Mouse (Mus musculus) layer of hippocampus, adult 9-11 months (tissue): ENCODE measurements around the gene Vrk1.

Experiments
- DNase-seq: peaks from one replicate; pipeline ENCODE4 v3.0.0; 2022

Vrk1 gene

DNA sequence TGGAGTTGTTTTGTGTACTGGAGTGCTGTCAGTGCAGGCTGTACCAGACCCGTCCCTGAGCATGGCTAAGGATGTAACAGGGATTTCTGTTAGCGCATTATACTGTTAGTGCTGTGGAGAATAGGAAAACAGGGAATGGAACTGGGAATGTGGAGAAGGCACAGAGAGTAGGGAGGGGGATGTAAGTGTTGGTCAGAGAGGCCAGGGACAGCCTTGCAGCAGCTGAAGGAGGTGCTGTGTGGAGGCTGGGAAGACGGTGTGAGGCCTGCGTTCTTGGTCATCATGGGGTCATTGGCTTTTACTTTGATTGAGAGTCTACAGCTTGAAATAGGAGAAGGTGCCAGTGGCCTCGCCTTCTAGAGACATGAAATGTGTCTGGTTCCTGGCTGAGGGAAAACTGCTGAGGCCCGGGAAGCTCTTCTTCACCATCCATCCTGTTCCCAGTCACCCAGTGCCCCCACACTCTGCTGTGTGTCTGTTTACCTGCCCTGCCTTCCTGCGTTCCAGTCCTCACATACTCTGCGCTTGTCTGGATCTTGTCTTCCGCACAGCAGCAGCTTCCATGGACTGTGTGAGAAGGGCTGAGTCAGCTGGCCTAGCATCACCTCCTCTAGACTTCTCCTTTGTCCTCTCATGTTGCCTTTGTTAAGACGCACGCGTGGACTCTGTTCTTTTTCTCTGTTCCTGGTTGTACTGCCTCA lies 50.0 kb downstream of the Vrk1 start:
- DNase-seq, result no peak

DNA sequence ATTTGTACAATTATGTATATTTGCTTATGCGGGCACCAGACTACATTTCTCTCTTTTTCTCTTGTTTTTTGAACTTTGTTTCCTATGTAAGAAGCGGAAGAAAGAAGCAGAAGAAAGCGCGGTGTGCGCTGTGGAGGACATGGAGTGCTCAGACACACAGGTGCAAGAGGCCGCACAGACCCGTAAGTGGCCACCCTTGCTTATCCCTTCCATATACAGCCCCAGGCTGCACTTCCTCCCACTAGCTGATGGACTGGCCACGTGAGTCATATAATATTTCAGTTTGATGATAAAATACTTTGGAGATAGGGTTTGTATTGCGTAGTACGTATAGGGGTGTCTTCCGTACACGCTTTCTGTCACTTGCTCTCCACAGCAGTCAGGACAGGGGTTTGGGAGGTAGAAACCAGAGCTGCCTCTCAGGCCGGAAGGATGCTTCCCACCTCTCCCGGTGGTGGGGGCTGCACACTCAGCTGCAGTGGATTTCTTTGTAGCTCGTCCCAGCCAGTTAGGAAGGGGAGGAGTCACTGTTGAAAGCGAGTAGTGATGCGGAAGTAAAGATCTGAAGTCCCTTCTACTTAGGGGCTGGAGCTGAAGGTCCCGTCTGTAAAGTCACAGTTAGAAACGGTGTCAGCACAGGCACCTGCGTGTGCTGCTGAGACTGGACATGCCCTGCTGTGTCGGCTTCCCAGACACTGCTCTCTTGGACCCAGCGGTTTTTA lies 60.6 kb downstream of the Vrk1 start:
- no peak for DNase-seq

DNA sequence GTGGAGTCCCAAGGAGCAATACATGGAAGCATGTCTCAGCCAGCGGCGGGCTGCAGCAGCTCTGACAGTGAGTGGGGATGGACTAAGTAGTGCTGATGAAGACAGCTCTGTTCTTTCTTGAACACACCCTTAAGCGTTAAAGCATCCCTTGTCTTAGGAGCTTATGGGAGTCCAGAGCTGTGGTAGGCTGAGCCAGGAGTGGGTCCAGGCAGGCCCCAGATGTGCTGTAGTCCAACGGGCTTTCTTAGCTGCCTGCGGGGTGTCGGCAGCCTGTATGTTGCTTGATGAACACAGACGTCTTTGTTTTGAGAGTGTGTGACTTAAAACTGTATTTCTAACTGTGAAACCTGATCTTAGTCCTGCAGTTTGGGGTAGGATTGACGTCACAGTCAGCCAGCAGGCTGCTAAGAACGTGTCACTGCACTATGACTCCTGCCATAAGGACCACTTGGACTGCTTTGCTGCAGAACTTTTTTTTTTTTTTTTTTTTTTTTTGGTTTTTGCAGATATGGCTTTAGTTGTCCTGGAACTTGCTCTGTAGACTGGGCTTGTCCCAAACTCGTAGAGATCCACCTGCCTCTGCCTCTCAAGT lies 61.6 kb downstream of the Vrk1 start:
- no peak for DNase-seq

DNA sequence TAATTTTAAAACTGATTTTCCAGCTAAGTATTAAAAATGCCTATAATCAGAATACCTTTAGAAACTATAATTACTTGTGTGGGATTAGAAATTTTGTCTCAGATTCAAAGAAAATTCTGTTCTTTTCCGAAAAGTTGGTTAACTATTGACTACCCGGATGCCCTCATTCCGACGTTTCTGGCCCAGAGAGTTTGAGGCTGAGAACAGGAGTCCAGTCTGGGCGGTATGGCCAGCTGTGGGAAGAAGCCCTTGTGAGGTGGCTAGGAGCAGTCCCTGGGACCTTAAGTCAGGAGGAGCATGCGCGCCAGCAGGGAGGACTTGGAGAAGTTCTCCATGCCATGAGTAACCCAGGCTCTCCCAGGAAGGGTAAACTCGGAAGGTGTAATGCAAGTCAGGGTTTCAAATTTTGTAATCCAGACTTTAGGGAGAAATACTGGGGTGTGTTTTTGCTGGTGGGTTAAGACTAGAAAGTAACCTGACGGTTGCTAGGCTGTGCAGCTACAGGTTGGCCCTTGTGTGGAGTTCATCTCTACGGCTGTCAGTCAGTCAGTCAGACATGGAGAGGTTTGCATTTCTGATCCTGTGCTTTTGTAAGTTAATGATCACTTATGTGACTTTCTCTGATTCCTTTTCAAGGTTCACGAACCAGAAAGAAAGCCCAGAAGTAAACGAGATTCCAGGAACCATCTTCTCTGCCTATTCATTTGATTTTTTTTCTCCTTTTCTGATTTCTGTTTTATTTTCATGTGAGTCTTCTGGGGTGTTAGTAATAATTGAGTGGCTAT lies 64.5 kb downstream of the Vrk1 start:
- DNase-seq, result no peak

DNA sequence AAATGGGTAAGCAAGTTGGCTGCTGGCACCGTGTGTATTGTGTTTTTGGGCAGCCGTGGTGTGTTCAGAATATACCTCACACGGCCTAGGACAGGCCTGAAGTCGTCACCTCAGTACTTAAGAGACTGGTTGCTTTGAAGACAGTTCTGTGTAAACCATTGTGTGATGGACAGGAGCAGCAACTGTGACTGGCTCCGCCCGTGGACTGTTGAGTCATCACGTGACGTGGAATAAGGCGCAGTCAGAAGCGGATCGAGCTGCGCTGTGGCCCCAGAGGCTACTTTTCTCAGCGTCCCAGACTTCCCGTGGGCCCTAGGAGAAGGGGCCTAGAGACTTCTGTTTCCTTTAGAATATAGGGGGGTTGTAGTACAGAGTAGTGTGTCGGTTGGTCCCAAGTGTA lies 66.1 kb downstream of the Vrk1 start:
- no peak for DNase-seq

DNA sequence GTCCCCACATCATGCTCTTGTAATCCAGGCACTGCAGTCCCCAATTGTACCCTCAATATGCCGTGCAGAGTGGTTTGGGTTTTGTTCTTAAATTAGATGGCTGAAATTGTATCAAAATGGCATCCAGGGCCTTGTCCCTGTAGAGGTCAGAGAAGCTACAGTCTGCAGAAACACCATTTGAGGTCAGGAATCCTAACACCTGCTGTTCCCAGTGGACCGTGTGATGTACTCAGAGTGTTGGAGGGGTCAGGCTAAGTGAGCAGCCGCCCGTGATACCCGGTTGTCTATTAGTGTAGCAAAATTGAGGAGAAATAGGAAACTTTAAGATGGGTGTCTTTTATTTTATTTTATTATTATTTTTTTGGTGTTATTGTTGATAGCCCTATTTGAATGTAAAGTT lies 70.5 kb downstream of the Vrk1 start:
- no peak for DNase-seq

DNA sequence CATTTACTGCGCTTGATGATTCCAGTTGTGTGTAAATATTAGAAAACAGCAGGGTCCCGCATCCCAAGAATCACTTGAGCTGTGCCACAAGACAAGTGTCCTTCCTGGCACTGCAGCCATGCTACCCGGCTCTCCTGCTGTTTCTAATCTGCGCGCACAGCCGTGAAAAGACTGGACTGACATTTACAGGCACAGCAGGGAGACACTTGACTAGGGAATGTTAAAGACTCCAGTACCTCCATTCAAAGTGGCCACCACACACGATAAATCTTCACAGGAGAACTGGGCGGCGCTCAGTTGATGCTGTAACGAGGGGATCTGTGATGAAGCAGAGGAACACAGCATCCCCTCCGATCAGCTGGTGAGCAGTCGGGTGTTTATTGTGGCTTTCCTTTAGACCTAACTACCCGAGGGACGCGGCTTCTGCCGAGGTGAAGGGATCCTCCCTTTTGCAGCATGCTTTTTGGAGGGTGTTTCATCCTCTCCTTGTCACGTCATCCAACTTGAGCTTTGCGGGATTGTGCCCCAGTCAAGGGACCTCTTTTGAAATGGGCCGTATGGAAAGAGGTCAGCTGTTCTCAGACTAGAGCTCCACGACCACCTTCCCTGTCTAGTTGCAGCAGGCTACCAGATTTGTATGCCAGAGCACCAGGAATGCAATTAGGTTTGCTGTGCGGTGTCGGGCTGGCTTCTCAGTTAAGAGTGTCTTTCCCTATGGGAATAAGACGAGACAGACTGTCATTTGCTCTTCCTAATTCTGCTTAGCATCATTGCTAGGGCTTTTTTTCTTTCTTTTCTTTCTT lies 71.1 kb downstream of the Vrk1 start:
- DNase-seq, result no peak

DNA sequence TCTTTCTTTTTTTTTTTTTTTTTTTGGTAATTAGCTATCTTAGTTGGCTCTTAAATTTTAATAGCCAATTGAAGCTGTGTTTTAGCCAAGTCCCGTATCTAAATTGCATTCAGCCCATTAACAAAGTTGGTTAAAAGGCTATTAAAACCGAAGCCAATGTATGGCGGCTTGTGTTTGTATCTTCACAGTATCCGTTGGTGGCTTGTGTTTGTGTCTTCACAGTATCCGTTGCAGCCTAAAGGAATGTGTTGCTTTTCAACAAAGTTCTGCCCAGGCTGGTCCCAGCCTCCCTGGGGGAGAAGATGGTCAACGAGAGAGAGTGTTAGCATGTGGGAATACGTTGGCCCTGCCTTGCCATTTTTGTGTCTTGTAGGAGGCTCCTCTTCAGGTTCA lies 71.7 kb downstream of the Vrk1 start:
- DNase-seq, result no peak

DNA sequence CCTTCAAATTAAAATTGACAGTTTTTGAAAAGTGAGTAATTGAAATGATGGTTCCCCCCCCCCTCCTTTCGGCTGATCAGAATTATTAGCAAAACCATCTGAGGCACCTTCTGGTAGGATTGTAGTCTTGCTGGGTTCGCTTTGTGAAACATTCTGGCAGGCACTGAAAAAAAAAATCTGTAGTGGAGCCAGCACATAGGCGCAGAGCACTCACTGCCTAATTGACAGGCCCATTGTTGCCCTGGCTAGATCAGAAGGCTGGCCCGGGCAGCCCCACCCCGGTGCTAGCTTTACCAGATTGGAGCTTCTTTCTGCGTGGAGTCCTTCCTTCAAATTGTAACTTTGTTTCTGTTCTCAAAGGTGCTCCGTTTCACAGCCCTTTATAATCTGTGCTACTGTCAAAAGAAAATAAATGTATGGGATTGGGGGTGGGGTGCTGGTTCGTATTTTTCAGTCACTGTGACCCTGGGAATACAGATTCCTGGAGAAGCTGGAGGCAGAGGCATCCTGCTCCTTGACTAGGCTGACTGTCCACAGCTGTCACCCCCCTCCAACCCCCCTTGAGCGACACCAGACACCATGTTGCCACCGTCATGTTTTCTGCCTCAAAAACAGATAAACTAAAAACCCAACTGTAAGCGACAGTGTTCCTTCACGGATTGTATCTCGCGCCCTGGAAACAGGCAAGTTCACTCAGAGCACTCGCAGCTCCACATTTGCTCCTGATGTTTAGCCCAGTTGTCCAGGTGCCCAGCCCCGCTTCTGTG lies 72.3 kb downstream of the Vrk1 start:
- peak; percentile 45 for DNase-seq

DNA sequence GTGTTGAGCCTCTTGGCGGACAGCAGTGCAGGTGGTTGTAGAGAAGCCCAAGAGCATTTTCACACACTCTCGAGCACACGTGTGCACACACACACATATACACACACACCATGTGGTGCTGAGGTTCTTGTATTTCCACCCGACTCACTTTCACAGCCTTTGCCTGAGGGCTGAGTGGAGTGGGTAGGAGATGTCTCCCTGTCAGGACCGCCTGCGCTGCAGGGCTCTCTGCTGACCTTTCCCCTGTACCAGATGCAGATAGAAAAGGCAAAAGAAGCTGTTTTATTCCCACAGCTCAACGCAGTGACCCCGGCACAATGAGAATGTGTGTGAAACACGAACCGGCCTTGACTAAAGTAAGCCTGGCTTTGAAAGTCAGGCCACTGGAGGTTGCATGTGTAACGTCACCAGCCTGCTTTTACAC lies 72.9 kb downstream of the Vrk1 start:
- DNase-seq, result no peak

DNA sequence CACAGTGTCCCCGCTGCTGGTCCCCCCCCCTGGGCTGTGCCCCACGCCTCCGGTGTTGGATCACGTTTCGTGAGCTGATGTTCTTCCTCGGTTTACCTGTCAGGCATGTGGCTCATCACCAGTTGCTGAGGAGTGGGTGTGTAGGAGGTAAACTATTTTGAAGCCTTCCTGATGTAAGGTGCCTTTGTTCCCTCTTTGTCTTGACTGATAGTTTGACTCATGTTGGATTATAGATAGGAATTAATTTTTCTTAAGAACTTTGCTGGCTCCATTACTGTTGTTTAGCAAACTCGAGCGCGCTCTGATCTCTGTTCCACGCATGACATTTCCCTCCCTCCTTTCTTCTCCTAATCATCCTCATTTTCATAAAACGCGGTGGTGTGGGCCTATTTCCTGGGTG lies 74.1 kb downstream of the Vrk1 start:
- DNase-seq, result no peak

DNA sequence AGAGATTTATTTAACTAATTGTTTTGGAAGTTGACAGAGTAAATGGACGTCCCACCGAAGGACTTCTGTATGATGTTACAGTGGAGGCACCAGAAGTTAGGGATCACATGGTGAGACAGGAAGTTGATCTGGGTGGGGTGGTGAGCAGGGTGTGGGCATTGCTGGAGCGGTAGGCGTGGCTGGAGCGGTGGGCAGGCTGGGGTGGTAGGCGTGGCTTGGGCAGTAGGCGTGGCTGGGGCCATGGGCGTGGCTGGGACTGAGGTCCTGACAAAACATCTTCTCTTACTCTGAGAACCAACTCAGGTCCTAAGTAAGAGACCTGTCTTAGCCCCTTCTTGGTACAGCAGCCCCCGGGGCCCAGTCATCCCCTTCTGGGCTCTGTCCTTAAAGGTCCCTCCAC lies 84.8 kb downstream of the Vrk1 start:
- DNase-seq, result no peak

DNA sequence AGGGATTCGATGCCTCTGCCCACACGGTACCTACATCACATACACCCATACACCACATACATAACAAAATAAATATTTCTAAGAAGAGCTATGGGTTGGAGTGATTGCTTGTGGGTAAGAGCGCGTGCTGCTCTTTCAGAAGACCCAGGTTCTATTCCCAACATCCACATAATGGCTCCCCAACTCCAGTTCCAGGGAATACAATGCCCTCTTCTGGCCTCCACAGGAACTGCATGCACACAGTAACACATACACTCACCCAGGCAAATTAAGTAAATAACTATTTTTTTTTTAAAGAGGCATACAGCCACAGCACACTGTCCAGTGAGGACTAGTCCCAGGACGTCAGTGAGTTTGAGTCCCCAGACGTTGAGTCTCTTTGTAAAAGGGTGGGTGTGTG lies 92.0 kb downstream of the Vrk1 start:
- DNase-seq, result no peak

DNA sequence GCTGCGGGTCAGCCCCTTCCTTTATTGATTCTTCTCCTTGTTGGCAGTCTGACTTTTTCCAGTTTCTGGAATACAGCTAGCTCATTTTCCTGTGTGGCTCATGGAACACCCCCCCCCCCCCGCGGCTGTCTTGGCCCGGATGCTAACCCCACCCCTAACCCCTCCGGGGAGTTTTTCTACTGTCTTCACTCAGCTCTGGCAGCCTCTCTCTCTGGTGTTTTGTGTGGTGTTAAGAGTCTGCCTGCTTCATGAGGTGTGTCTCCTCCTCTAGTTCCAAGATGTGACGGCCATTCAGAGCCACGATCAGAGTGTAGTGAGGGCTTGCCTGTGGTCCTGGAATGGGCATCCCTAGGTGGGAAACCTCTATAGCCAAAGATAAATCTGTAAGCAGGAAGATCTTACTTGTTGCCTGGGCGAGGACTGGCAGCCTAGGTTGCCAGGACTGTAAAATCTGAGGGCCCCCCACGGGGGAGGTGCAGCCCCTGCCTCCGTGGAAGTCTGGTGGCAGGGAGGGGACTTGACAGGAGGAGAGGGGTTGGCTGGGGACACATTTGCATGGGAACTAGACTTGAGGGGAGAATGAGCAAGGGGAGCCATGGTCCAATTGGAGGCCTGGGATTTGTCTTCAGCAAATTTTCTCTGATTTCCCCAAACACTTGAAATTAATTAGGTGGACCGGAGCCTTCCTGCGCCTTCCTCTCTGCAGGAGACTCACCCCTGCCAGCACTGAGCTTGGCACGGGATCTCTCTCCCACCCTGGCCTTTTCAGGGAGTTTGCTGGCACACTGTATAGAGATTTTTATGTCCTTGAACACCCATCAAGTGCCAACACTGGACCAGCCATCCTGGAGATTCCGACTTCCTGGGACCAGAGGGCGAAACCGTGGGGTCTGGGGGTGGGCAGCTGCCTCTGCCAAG lies 93.0 kb downstream of the Vrk1 start:
- DNase-seq, result no peak

DNA sequence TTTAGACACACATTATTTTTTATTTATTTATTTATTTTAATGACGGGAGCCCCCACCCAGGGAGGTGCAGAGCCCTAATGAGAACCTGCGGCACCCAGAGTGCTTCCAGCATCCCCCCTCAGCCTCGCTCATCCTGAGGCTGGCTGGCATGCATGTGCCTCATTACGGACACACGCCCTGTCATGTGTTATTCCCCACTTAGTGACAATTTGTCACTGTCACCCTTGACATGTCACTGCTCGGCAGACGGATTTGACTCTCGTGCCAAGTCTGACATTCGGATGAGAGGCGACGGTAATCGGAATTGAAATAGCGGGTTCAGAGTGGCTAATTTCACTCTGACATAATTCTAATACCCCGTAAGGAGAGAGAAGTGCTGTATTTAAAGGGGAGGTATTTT lies 97.2 kb downstream of the Vrk1 start:
- DNase-seq, result no peak

DNA sequence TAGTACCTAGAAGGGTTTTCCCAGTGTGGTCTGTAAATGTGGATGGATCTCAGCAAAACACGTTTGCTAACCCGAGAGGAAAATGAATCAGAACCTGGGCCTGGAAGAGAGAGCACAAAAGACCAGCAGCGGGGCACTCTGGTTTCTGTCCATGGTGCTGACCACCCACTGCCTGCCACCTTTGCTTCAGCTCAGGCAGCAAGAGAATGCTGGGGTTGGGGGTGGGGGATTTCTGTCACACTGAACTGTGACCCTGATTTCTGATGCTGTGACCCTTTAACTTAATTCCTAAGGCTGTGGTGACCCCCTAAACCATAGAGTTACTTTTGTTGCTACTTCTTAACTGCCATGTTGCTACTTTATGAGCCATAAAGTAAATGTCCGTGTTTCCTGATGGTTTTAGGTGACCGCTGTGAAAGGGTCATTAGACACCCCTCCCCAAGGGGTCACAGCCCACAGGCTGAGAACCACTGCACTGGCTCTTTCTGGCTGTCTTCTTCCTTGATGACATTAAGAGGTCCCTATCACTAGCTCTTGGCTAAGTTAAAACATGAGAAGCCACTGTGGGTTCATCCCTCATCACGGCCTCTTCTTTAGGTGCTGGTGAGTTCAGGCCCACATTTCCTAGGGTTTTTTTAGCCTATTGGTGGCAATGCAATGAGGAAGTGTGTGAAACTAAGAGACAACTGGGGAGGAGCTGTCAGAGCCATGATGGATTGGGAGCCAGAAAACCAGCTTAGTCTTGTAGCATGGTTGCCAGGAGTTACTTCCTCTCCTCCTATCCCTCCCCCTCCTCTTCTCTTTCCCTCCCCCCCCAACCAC lies 105.3 kb downstream of the Vrk1 start:
- DNase-seq, result no peak

DNA sequence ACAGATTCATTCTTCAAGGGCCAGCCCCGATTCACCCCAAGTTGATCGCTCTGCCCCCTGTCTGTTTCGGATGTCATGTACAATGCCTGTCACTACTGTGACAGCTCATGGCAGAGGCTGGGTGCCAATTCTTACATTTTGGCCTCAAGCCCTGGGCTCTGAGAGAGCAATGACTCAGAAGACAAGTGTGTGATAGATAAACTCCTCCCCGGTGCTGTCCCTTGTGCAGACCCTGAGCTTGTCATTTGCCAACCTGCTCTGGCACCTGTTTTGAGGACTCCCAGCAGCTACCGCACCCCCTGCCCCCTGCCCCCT lies 105.8 kb downstream of the Vrk1 start:
- DNase-seq, result peak; percentile 58

DNA sequence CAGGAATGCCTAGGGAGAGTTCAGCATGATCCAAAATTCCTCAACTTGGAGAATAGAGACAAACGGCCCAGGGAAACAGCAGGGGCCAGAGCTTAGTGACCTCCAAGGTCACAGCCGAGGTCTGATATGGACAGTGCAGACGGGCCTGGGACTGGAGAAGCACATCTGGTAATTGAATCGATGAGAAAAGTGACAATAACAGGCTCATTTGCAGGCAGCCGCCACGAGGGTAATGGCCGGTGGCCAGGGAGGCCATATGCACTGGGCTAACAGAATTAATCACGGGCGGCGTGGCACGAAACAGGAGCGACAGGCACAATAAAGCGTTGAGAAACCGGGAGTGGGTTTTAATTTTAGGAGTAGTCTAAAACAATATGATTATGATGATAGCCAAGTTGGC lies 113.2 kb downstream of the Vrk1 start:
- no peak for DNase-seq

DNA sequence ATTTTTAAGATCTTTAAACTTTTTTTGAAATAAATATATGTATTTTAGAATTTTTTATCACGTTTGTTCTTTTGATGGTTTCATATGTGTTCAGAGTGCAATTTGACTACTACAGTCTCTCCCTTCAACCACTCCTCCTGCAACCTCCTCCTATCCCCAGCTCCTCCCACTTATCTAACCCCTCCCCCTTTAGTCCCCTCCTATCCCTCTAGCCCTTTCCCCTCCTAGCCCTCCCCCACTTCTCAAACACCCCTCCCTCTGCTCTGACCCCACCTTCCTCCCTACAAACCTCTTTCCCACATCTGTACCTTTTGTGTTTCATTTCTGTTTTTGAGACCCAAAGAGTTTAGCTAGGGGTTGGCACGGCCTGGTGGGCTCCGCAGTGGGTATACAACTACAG lies 114.6 kb downstream of the Vrk1 start:
- no peak for DNase-seq
